Mouse (Mus musculus) activated CD4-positive, CD25-positive, alpha-beta regulatory T cell, adult 4 months (primary cell): ENCODE results near the gene Zp1. TPM values are rescaled to one million over a fixed set of nuclear protein-coding genes. Genes with fewer than 3 reads are reported as not detected.
A peak's percentile ranks its signal among the peaks of the same experiment; 100 is the strongest.

ENCODE experiments used
- ATAC-seq: one replicate; pipeline ENCODE4 v1.8.0; 2017
- polyA plus RNA-seq, 2 experiments: library from polyadenylated mRNA; unstranded; fragments of 100-300 nt; shearing (Covaris generic); gene quantifications; one replicate each; pipeline ENCODE4 v1.2.1; 2017

The Zp1 gene
- polyA plus RNA-seq, 2 experiments from 2014 or later = not detected

GRCm38 (mm10) chr19:10921058-10921457 is 626 bp upstream of the Zp1 start:
- ATAC-seq = no peak

- ATAC-seq = no peak
Measured at GRCm38 (mm10) chr19:10918321-10918991, 2.0 kb downstream of the Zp1 start.

DNA sequence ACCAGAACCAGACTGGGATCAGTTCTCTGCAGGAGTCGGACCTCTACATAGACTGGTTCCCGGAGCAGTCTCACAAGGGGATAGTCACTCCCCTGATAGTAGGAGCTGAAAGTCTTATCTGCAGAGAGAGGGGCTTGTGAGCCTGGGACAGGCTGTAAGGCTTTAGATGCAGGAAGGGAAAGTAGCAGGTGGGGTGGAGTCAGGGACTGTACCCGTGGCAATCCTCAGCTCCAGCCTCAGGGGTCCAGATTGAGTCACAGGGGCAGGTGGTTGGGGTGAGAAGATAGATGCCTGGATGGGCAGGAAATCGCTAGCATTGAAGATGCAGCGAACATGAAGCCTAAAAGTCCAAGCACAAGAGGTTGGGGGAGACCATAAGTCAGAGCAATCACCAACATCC is 3.9 kb downstream of the Zp1 start:
- no peak for ATAC-seq

DNA sequence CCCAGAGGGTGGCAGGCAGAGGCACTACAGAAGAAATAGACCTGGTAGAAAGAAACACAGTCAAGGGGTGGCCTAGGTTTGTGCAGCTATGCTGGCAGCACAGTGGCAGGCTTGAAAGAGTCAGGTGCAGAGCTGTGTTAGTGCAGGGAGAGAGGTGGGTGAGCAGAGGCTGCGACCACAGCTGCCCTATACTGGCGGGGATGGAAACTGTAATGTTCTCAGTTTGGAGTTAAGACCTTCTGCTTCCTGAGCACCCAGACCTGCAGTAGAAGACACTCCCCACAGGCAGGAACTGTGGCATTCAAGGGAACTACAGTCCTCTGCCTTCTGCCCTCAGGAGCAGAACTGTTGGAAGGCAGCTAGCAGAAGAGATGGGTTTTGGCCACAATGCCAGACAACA is 5.6 kb downstream of the Zp1 start:
- ATAC-seq = no peak

- no peak for ATAC-seq
Measured at GRCm38 (mm10) chr19:10914291-10914690, 6.1 kb downstream of the Zp1 start.

GRCm38 (mm10) chr19:10909087-10909721 is 11.2 kb downstream of the Zp1 start:
- ATAC-seq = no peak

DNA sequence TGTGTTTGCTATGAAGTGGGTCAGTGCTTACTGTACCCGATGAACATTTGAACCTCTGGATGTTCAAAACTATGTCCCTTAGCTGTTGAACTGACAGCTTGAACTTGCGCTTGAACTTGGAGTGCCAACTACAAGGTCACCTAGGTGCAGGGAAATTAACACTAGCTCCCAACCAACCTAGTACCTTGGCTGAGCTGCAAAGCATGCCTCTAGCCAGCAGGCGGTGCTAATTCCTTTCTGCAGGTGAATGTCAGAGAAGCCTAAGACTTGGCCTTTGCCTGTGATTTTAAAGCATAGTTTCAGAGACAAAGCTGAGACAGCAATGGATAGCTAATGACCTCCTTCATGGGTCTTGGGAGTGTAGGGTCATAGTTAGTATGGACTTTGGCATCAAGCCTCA is 12.5 kb downstream of the Zp1 start:
- ATAC-seq = peak; percentile 54

GRCm38 (mm10) chr19:10905728-10906000 is 14.8 kb downstream of the Zp1 start:
- ATAC-seq = no peak

DNA sequence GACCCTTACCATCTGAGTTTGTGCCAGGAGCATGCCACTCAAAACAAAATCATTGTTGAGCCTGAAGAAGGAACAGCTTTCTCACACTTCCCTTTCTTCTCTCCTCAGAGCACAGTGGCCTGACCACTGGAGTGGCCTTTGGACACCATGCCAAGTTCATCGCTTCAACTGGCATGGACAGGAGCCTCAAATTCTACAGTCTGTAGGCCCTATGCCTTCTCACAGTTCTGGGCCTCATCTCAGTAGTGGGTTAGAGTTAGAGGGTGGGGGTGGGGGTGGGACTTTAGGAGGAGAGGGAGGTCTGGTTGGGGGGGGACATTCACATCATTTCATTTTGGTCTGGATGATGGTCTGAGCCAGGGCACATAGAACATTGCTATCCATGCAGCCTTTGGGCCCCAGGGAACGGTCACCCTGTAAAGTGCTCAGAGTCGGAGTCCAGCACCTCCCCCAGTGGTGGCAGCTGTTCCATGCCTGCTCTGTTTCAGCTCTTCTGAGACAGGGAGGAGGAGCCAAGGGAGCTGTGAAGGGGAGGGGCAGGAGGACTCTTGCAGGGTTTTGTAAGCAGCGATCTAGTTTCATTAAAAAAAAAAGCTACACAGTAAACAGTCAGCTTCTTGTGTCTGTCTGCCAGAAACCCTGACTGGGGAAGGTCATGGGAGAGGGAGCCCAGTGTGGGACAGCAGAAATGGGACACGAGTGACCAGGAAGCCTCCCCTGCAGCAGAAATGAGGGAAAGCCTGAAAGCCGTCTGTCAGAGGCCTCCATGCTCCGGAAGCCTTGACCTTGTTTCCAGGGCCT is 15.3 kb downstream of the Zp1 start:
- no peak for ATAC-seq

GRCm38 (mm10) chr19:10904512-10904911 is 15.9 kb downstream of the Zp1 start:
- ATAC-seq = no peak

DNA sequence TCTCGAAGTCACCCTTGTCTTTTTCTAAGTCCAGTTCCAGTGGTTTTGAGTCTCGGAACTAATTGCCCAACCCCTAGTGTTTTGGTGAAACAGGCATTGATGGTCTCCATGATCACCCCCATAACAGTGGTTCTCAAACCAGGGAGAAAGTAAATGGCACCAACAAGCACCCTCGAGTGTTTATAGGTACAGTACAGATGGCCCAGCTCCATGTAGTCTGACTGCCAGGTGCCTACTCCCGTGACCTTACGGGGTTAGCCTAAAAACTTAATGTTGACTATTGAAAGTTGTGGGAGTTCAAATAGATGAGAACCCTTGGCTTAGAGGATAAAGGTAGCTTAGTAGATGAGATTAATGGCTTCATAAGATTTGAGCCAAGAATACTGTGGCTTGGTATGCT is 19.4 kb downstream of the Zp1 start:
- ATAC-seq = no peak

DNA sequence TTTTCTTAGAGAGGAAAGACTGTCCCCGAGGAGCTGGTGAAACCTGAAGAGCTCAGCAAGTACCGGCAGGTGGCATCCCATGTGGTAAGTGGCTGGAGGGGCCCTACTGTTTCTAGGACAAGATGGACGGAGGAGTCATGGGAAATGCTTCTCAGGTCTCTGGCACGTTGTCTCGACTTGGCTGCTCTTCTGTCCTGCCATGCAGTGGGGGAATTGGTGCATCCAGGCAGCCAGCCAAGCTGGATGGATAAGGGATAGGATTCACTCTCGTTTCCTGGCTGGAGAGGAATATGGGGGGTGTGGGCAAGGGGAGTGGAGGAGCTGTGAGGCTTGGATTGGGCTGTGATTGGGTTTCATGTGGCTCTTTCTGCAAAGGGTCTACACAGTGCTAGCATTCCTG is 20.1 kb downstream of the Zp1 start:
- no peak for ATAC-seq

- ATAC-seq = no peak
Measured at GRCm38 (mm10) chr19:10897491-10897890, 22.9 kb downstream of the Zp1 start.

DNA sequence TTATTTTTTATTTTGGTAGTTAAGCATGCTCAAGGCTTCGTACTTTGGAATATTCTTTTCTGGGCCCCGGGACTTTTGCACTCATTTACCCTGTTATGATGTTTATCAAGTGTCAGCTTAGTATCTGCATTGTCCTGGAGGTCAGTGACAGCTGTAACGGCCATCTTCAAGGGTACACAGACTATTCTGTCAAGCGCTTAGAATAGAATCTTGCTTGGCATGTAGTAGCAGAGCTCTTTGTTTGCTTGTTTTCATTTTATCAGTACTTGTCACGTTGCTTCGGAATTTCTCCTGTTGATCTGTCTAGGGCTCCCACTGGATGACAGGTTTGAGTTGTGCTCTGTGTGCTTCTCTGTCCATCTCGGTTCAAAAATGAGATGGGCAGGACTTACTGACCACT is 23.6 kb downstream of the Zp1 start:
- ATAC-seq = no peak

- ATAC-seq = no peak
Measured at GRCm38 (mm10) chr19:10895708-10896107, 24.7 kb downstream of the Zp1 start.

DNA sequence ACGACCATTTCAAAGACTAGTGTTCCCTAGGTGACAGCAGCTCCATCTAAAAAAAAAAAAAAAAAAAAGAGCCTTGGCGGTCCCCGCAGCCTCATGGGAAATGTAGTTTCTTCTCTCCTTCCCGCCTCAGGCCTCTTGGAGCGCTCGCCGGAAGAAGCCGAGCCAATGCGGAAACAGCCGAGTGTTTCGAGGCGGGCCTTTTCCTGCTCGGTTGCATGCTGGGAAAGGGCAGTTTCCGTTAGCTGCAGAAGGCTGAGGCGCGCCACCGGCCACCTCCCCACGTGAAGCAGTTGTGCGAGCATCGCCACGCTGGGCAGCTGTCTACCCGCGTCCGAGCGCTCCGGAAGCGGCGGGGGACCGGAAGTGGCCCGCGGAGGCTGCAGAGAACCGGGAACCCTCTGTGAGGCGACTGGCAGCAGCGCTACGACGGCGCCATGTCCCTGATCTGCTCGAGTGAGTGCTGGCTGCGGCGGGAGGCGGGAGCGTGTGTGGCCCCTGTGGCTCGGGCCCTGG is 25.4 kb downstream of the Zp1 start, which contains the start of gene Prpf19:
TSS of gene Prpf19 (plus strand) at position 216 of the 513 bp plus-strand sequence.
- peak; percentile 99 for ATAC-seq

- no peak for ATAC-seq
Measured at GRCm38 (mm10) chr19:10892201-10892600, 28.2 kb downstream of the Zp1 start.

DNA sequence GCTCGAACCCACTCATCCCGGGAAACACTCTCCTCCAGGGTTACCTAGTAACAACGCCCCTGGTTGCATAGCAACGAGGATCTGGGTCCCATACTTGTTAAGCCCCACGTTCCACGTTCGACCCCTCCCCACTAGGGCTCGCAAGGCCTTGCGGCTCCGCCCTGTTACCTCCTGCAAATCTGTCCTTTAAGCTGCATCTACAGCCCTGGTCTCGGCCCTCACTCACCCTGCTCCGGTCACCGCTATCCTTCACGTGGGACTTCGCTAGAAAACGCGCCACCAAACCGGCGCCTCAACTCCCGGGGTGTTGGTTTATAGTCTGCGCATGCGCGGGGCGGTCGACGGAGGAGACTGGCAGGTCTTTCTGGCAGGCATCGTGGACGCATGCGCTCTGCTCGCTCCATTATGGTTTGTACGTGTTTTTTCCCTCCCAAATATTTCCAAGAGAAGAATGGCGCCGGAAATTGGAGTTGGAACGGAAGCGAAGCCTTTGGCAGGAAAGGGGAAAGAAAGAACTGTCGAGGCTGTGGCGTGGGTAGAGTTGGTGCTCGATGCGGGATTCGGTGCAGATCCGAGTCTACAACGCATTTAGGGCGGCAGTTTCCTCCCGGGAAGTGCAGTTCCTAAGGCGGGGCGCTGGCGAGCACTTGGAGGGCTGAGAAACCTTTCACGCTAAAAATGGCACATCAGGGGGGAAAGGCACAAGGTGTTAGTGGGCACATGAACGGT is 38.8 kb downstream of the Zp1 start, which contains the start of gene Tmem109:
TSS of gene Tmem109 (minus strand) at position 576 of the 729 bp plus-strand sequence.
- peak; percentile 79 for ATAC-seq

DNA sequence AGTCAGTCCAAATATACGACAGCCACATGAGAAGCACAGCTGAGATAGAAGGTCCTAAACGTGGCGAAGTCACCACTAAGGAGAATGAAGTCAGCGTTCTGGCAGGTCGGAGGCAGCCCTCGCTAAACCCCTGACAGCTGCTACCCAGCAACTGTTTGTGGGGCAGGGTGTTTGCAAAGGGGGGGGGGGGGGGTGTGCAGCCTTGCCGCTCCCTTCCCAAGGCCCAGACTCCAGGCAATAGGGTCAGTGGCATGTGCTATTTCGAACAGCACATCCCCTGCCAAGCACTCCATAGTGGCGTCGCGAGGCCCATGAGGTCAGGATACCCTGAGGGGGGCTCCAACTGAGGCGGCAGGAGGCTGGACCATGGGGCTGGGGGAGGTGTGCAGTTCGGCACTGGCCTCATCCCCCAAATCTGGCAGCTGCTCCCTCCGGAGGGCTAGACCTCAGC is 39.4 kb downstream of the Zp1 start:
- ATAC-seq = no peak

GRCm38 (mm10) chr19:10880085-10880974 is 40.1 kb downstream of the Zp1 start:
- peak; percentile 67 for ATAC-seq

GRCm38 (mm10) chr19:10878201-10878837 is 42.1 kb downstream of the Zp1 start:
- ATAC-seq = no peak
